Mouse (Mus musculus): Measurements from ENCODE around the gene Arhgap8.
"Not testable (repeated sequence)": the region's sequence is repeated elsewhere in the genome, so short reads cannot be mapped to it uniquely, and the experiment has no call there.

Arhgap8 gene

GRCm38 (mm10) chr15:84738246-84738645 lies 18.4 kb downstream of the Arhgap8 start:
- no peak for DNase-seq

GRCm38 (mm10) chr15:84741573-84741972 lies 21.7 kb downstream of the Arhgap8 start:
- peak; percentile 18 for DNase-seq

GRCm38 (mm10) chr15:84743347-84743746 lies 23.5 kb downstream of the Arhgap8 start:
- no peak for DNase-seq

- no peak for DNase-seq
These were observed 24.5 kb downstream of the Arhgap8 start for GRCm38 (mm10) chr15:84744308-84744707.

- no peak for DNase-seq
These were observed 26.0 kb downstream of the Arhgap8 start for GRCm38 (mm10) chr15:84745831-84746230.

- peak; percentile 83 for DNase-seq
These were observed 35.1 kb downstream of the Arhgap8 start for GRCm38 (mm10) chr15:84754987-84755386.

- DNase-seq: no peak
These were observed 36.6 kb downstream of the Arhgap8 start for GRCm38 (mm10) chr15:84756426-84756825.

- peak; percentile 25 for DNase-seq
These were observed 38.6 kb downstream of the Arhgap8 start for GRCm38 (mm10) chr15:84758493-84758892.

- no peak for DNase-seq
These were observed 43.0 kb downstream of the Arhgap8 start for GRCm38 (mm10) chr15:84762712-84763422.

GRCm38 (mm10) chr15:84763423-84763812 lies 43.6 kb downstream of the Arhgap8 start:
- no peak for DNase-seq

GRCm38 (mm10) chr15:84766621-84767020 lies 46.8 kb downstream of the Arhgap8 start:
- peak; percentile 8 for DNase-seq

GRCm38 (mm10) chr15:84768531-84768930 lies 48.7 kb downstream of the Arhgap8 start:
- not testable (repeated sequence) for DNase-seq

- peak; percentile 9 for DNase-seq
These were observed 49.9 kb downstream of the Arhgap8 start for GRCm38 (mm10) chr15:84769641-84770341.

- DNase-seq: peak; percentile 4
These were observed 52.6 kb downstream of the Arhgap8 start for GRCm38 (mm10) chr15:84772191-84773111.

GRCm38 (mm10) chr15:84775421-84776174 lies 55.7 kb downstream of the Arhgap8 start:
- no peak for DNase-seq

- no peak for DNase-seq
These were observed 58.7 kb downstream of the Arhgap8 start for GRCm38 (mm10) chr15:84778587-84778986.

- no peak for DNase-seq
These were observed 65.0 kb downstream of the Arhgap8 start for GRCm38 (mm10) chr15:84784812-84785211.

GRCm38 (mm10) chr15:84787161-84787560 lies 67.3 kb downstream of the Arhgap8 start:
- DNase-seq: no peak

GRCm38 (mm10) chr15:84793649-84794048 lies 73.8 kb downstream of the Arhgap8 start:
- no peak for DNase-seq

- no peak for DNase-seq
These were observed 80.3 kb downstream of the Arhgap8 start for GRCm38 (mm10) chr15:84800132-84800531.

GRCm38 (mm10) chr15:84803685-84804084 lies 83.8 kb downstream of the Arhgap8 start:
- DNase-seq: peak; percentile 77

- DNase-seq: no peak
These were observed 89.6 kb downstream of the Arhgap8 start for GRCm38 (mm10) chr15:84809275-84809952.

Measured in lung, postnatal 36 days (tissue).